Mouse (Mus musculus): ENCODE results near the gene Art2b. TPM values are rescaled to one million over a fixed set of nuclear protein-coding genes. Genes with fewer than 3 reads are reported as not detected.
"Not testable (repeated sequence)": the region's sequence is repeated elsewhere in the genome, so short reads cannot be mapped to it uniquely, and the experiment has no call there.

The Art2b gene
- not detected for total RNA-seq (2021)

DNA sequence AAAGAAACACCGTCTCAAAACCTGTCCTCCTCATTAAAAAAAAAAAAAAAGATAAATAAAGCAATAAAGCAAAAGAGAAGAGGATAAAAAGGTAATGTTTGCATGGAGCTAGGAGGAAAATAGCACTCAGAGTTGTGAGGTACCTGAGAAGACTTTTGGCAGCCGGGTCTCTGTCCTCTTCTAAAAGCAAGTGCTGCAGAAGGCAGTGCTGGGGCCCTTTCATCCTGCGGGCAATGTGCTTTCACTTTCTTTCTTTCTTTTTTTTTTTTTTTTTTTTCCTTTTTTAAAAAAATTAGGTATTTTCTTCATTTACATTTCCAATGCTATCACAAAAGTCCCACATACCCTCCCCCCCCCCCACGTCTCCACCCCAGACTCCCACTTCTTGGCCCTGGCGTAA is at the start of gene Art2b:
Art2b (minus strand) TSS at position 193 of the 400 bp plus-strand sequence.
- no peak for DNase-seq

DNA sequence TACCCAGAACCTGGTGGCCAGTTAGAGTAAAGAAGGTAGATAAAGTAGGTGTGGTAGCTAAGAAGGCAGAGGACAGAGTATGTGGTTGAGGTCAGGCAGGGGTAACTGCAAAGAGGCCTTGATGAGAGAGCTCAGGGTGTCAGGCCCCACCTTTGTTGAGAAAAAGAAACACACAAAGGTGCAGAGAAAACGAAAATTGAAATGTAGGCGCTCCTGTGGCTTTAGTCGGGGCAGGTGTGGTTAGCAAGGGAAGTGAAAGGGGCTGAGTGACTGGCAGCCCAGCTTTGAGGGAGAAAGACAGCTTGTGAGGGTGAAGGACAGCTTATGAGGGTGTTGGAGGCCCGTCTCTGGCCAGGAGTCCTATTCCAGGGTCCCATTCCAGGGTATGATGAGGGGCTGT is 49.1 kb upstream of the Art2b start:
- no peak for DNase-seq

DNA sequence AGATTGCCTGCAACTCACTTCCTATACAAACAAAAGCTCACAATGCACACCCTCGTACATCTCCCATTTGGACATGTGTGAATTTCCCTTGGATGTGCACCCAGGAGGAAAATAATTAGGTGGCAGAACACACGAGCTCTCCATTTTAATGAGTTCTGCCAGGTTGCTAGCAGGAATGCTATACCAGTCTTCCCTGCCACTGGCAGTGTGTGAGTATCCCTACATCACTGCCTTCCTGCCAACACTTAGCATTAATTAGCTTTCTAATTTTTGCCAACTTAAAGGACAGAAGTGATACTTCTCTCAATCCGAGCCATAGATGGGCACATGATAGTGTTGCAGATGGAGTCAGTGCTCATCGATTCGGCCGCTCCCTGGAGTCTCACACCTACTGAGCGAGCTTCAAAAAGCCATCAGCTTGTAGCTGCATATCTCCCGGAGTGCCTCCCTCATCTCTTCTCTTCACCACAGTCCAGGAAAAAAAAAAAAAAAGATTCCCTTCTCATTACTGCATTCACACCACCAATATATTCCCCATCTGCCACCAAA is 48.3 kb upstream of the Art2b start:
- DNase-seq, result no peak

DNA sequence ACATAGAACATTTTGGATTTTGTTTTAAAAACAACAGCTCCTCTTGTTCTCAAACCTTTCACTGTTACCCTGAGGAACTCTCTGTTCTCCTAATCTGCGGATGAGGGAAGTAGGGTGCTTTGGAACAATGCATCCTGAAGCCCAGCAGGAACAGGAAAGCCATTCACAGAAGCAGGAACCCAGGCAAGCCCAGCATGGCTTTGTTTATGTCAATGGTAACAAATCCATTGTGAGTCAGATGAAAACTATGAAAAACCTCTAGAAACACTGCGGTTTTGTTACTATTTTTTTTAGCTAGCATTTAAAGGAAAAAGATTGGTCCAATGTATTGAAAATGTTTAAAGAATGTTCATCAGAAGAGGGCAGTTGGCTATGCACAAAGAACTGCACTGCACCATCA is 43.1 kb upstream of the Art2b start:
- no peak for DNase-seq

DNA sequence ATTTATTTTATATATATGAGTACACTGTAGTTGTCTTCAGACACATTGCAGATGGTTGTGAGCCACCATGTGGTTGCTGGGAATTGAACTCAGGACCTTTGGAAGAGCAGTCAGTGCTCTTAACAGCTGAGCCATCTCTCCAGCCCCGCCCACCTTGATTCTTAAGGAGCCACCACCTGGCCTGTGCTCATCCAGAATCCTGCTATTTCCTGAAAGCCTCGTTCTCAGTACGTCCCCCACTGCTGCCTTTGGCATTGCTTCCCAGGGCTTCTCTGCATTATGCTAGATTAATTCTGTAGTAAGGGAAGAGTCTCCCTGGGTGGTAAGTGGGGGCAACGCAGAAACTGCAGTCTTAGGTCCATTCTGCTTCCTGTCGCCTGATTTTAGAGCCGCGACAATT is 41.8 kb upstream of the Art2b start:
- not testable (repeated sequence) for DNase-seq

DNA sequence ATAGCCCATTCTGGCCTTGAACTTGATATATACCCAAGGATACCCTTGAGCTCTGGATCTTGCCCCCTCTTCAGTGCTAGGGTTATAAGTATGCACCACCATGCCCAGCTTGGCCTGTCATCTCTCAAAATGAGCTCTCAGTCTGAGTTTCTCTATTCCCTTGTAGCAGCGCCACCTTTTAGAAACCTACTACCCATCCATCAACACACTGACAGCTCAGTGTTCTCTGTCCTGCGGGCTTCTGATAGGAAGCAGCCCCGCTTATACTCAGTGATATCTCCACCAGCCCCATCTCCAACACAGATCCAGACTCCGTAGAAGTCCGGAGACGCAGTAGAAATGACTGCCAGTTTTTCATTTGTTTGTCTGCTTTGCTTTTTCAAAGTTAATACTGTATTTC is 38.9 kb upstream of the Art2b start:
- DNase-seq, result no peak

DNA sequence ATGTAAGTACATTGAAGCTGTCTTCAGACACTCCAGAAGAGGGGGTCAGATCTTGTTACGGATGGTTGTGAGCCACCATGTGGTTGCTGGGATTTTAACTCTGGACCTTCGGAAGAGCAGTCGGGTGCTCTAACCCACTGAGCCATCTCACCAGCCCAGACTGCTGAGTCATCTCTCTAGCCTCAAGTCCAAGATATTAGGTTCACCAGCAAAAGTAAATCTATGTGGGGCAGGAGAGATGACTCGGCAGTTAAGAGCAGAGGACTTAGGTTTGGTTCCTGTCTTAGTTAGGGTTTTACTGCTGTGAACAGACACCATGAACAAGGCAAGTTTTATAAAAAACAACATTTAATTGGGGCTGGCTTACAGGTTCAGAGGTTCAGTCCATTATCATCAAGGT is 36.5 kb upstream of the Art2b start:
- not testable (repeated sequence) for DNase-seq

DNA sequence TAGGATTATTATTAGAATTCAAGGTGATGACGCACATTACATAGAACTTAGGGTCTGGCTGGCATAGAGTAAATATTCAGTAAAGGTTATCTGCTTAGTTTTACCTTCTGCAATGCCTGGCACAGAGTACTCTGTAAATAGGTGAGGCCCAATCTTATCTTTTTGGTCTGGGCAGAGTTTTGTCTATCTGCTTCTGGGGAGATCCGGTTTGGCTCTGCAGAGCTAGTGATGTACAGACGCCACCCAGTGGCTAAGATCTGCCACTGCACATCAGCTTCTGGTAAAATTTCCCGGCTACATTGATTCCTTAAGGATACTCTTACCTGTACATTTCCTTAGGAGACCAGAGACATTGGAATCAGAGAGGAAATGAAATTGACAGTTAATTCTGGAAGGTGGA is 35.0 kb upstream of the Art2b start:
- DNase-seq, result peak; percentile 28 to 31

DNA sequence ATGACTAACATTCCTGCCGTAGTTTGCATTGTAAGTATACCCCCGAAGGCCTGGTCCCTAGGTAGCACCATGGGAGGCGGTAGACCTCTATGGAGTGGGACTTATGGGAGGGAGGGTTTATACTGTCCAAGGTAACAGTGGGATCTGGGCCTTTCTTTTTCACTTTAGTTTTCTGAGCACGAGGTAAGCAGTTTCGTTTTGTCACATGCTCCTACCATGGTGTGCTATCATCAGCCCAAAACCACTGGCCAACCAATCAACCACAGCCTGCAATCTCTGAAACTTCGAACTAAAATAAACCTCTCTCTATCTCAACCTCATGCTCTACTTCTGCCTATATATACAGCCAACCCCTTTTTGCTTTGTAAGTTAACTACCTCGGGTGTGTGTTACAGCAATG is 32.9 kb upstream of the Art2b start:
- no peak for DNase-seq

DNA sequence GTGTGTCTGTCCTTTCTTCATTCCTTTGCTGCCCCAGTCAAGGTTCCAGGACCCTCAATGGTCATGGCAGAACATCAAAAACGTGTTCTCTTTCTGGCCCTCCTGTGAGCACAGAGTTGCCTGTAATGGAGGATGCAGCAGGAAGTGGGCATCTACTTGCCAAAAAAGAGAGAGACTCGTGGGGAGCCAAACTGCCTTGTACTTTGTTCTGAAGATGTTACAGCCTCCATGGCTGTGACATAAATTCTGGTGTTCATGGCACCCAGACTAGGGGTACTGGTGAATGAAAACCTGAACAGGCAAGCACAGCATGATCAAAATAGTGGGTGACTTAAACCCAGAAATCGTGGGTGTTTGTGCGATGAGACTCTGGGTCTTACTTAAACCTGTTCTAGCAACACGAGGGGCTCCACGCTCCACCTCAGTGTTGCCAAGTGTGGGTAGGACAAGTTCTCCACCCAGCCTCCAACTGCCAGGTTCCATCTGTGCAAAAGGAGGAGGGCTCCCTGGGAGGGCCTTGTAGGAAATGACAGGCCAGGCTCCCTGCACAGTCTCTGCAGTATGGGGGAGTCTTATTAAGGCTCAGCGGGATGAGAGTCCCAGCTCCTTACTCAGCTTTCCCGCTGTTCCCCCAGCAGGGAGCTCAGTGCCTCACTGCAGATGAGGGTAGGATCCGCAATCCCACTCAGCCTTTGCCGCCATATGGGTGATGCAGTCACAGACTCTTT is 32.2 kb upstream of the Art2b start:
- peak; percentile 72 to 73 for DNase-seq

DNA sequence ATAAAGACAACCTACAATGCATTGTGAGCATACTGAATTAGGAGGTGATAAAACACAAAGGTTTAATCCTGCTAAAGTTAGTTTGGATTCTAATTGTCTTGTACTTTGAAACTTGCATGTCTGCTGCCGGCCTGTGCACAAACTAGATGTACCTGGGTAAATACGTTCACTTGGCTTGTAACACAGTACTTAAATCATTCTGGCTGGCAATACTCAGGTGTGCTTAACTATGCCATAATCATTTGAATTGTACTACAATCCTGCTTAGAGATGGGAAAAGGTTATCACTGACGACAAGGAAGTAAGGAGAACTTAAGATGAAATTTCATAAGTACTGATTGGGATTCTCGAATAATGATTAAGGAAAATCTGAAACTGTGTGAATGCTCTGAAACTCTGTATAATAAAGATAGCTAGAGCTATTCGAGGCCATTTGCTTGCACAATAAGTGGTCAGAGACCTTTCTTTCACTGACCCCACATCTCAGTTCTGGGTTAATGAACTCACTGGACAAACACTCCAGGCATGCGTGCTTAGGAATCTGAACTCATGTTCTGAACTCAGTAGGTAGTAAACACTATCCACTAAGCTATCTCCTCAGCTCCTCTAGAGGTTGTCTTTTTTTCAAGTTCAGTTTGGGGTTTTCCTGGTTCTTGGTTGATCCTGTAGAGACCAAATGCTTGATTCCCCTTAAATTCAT is 30.9 kb upstream of the Art2b start:
- no peak for DNase-seq

DNA sequence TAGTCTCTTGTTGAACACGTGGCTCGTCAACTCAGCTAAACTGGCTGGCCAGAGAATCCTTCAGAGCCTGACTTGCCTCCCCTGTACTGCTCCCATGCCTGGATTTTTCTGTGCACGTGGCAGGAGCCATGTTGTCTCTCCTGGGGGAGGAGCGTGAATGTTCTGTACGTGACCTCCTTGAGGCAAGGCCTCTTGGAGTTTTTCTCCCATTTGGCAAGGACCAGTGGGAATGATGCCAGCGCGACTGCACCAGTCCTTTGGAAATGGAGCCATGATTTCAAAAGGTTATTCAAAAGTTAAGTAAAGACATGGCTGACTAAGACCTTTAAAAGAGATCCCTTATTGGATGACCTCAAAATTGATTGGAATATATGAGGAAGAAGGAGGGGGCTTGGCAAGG is 30.0 kb upstream of the Art2b start:
- no peak for DNase-seq

DNA sequence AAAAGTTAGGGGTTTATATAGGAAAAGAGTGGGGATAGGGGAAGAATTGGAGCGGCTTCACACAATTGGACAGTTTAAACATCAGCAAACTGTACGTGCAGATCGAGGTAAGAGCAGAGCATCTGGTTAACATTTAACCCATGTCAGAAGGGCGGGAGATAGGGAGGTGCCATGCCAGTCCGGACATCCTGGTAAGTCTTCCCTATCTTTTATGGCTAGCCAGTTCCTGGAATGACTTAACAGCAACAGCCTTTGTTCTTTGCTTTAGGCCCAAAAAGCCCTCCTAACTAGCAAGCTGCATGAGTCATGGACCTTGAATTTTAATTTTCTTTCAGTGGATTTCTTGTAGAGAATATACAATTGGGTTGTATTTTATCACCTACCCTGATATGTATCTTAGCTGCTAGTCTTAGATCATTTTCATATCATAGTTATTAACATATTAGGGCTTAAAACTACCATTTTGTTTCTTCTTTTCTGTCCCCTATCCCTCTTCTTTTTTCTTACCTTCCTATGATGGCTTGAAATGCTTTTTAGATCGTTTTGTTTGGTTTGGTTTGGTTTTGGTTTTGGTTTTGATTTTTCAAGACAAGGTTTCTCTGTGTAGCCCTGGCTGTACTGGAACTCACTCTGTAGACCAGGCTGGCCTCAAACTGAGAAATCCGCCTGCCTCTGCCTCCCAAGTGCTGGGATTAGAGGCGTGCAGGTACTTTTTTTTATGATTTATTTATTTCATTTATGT is 27.6 kb upstream of the Art2b start:
- DNase-seq, result not testable (repeated sequence)

DNA sequence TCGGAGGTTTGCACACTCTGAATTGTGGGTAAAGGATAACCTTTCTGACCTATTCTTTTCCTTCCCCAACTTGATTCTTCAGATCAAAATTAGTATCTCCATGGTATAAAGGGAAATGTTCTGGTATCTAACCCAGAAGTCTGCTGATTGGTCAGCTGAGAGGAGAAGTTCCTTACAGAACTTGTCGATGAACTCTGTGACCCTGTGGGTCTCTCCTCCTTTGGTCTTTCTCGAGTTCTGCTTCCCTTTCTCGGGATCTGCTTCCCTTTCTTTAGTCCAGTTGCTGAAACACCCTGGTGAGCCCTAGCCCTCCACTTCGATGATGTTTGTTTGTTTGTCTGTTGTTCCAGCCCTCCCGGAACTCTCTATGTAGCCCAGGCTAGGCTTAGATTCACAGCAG is 22.4 kb upstream of the Art2b start:
- DNase-seq, result no peak

DNA sequence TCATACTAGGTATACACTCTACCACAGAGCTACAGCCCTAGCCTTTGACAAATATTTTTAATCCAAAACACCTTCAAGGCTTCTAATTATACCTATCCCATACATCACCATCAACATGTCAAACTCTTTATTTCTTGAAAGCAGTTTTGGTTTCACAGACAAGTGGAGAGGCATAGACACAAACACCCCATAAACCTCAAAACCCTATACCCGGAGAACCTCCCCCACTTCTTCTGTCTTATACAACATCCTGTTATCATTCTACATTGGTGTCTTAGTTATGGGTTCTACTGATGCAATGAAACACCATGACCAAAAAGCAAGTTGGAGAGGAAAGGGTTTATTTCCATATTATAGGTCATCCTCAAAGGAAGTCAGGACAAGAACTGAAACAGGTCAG is 15.0 kb upstream of the Art2b start:
- no peak for DNase-seq

DNA sequence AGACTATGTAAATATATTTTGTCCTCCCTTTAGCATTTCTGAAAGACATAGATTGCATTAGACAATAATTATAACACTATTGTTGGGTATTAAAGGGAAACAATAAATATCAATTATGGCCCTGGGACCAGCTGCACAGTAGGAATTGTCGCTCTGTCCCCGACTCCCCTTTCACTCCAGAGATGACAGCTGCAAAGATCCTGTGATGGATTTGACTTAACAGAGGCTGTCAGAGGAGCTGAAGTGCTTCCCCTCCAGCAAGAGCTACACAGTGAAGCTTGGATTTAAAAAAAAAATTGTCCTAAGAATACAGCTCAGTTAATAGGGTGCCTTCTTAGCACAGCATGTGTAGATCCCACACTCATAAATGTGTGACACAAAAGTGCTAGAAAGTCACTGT is 13.1 kb upstream of the Art2b start:
- DNase-seq, result no peak

DNA sequence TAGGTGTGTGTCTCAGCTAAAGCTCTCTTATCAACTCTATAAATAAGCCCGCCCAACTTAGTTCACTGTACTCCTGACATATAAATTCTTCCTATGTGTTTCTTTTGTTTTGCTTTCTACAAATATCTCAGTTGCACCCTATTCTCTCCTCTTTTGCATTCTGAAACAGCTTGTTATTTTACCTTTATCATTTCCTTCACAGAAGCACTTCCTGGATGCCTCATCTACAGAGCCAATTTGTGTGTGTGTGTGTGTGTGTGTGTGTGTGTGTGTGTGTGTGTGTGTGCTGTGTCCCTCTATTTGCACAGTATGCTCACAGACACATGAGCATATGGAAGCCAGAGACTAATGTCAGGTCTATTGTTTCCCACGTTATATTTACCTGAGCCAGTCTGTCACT is 9.6 kb upstream of the Art2b start:
- DNase-seq, result no peak

DNA sequence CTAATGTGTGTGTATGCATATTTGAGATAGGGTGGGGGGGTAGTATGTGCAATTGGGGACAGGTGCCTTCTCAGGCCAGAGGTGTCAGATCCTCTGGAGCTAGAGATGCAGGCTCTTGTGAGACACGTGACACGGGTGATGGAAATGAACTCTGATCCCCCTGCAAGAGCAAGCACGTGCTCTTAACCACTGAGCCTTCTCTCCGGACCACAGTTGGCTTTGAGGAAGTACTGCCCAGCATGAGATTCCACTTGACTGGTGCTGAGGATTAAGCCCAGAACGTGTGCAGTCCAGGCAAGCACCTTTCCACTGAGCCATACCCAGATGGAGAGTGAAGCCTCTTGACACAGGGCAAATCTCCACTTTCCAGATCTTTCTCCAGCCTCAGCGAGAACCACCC is 1.1 kb downstream of the Art2b start:
- DNase-seq, result not testable (repeated sequence)

DNA sequence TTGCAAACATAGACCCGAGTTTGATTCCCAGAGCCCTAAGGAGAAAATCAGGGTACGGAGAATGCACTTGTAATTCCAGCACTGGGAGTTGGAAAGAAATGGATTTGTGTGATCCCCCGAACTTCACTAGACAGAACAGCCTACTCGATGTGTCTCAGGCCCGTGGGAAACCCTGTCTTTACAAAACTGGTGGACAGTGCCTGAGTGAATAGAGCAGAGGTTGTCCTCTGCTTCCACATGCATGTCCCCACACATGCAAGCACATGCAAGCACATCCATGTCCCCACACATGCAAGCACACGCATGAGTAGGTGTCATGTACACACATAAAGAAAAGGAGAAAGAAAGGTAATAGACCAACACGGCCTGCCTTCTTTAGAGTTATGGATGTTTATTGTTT is 3.4 kb downstream of the Art2b start:
- DNase-seq, result no peak

DNA sequence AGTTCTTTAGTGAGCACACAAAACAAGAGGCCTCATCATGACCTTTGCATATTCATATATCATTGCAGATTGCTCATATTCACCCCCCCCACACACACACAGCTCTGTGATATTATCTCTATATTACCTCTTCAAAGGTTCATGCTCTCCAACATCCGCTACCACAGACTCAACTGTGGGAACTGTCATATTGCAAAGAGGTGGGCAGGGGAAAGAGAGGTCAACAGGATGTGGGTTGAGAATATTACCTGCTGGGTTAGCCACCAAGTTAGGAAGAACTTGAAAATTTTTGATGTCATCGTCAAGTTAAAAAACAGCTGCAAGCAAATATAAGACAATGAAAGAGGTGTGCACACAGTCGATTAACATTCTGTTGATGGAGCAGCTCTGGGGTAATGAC is 4.5 kb downstream of the Art2b start:
- DNase-seq, result not testable (repeated sequence)

DNA sequence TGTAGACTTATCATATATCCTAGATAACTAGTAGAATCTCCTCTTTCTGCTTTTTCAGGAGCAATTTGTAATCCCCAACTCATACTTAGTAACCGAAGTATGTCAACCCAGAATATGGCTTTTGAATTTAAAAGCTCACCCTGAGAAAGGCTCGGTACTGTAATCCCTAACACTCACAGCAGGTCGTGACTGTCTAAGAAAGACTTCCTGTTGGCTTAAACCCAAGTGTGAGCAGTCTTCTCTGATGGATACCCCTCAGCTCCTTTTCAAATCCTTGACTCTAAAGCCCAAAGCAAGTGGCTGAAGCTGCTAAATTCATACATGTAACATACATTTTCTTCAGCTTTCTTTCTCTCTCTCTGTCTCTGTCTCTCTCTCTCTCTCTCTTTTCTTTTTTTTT is 11.0 kb downstream of the Art2b start:
- DNase-seq, result no peak

DNA sequence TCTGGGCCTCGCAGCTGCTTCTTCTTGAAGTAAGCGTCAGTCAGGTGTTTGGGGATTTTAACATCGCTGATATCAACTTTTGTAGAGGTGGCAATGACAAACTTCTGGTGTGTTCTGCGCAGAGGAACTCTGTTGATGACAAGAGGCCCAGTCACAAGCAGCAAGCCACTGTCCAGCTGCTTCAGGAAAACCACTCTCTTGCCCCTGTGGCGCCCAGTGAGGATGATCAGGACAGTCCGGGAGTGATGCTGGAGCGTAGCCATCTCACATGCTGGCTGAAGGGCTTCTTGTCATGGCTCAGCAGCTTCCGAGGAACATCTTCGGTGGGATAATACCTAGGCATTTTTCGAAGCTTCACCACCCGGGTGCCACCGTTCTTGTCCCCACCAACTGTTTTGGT is 11.8 kb downstream of the Art2b start:
- DNase-seq, result not testable (repeated sequence)

DNA sequence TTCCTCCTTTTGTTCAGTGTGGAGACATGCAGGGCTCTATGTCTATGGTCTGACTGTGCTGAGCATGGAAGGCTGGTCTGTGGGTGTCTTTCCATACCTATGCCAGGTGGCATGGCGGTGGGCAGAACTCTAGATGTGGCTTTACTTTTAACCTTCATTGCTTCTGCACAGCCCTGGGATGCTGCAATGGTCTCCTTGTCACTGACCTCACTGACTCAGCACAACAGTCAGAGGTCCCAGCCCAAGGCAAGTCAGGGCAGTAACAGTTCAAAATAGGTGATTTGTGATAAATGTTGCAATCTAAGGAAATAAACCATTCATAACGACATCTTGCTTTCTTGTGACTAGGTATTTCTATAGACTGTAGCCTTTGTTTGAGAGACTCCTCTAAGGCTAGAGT is 21.3 kb downstream of the Art2b start:
- no peak for DNase-seq
